Mouse (Mus musculus) embryonic facial prominence, embryonic 13.5 days (tissue): ENCODE results near the gene Olfr458. TPM values are rescaled to one million over a fixed set of nuclear protein-coding genes. Genes with fewer than 3 reads are reported as not detected.
"Not testable (repeated sequence)": the region's sequence is repeated elsewhere in the genome, so short reads cannot be mapped to it uniquely, and the experiment has no call there.

Experiments used
- ATAC-seq: fragments of 200-750 bp; cut with Nextera tagmentation; 2 replicates; pipeline ENCODE4 v1.8.0; 2017; ENCODE audit warnings: low read depth; ENCODE audit not compliant: insufficient number of reproducible peaks, insufficient read depth, low FRiP score, low TSS enrichment
- H3K27ac ChIP-seq: fragments of 300-500 bp; sonication (generic); 2 replicates; pipeline ENCODE4 v1.5.1; 2015; ENCODE audit warnings: moderate library complexity, mild to moderate bottlenecking, inconsistent platforms
- H3K27me3 ChIP-seq: fragments of 300-500 bp; sonication (generic); 2 replicates; pipeline ENCODE4 v1.6.1; 2015; ENCODE audit warnings: mild to moderate bottlenecking, inconsistent platforms
- H3K36me3 ChIP-seq: fragments of 300-500 bp; sonication (generic); 2 replicates; pipeline ENCODE4 v1.6.1; 2015; ENCODE audit warnings: mild to moderate bottlenecking, inconsistent platforms
- H3K4me1 ChIP-seq: fragments of 300-500 bp; sonication (generic); 2 replicates; pipeline ENCODE4 v1.6.1; 2015; ENCODE audit warnings: inconsistent platforms
- H3K4me2 ChIP-seq: fragments of 300-500 bp; sonication (generic); 2 replicates; pipeline ENCODE4 v1.6.1; 2015; ENCODE audit warnings: moderate library complexity, mild to moderate bottlenecking, inconsistent platforms
- H3K4me3 ChIP-seq: fragments of 300-500 bp; sonication (generic); 2 replicates; pipeline ENCODE4 v1.5.1; 2015; ENCODE audit warnings: mild to moderate bottlenecking, inconsistent platforms
- H3K9ac ChIP-seq: fragments of 300-500 bp; sonication (generic); 2 replicates; pipeline ENCODE4 v1.6.1; 2015; ENCODE audit warnings: mild to moderate bottlenecking, inconsistent platforms
- H3K9me3 ChIP-seq: fragments of 300-500 bp; sonication (generic); 2 replicates; pipeline ENCODE4 v1.6.1; 2016; ENCODE audit warnings: inconsistent platforms
- whole genome bisulfite sequencing: fragments of 180-500 bp; shearing (Covaris S2); methylation state at CpG from one replicate; pipeline ENCODE4 v1.1.7; 2015; ENCODE audit warnings: mixed read lengths; 5-methylcytosine and 5-hydroxymethylcytosine counted together
- polyA plus RNA-seq: library from polyadenylated mRNA; unstranded; fragments of >200 nt; fragmentation: Nextera tagmentation; extraction: Ambion mirVana; gene quantifications from 2 replicates; pipeline ENCODE4 v1.2.1, GENCODE M21; 2015

Olfr458 gene
- polyA plus RNA-seq: not detected in 2 replicates

DNA sequence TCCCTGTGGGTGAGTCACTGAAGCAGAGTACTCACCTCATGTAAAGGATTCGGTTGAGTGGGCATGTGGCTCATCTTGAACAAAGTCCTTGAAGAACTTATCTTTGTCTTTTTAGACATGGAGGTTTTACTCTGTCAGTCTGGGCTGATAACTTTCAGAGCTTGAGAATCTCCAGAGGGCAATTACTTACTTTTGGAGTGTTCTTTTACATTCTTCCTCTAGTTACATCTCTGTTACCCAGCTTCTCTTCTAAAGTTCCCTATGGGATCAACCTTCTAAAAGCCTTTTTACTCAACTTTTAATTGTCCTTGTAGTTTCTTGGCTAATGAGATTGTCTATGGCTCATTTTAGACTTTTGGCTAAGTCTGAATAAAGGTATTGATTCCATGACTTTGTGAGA lies at the start of gene Olfr458:
Gene Olfr458 (minus strand): TSS at position 101 of the 400 bp plus-strand sequence.
- H3K9ac ChIP-seq: no peak within 1 kb of the TSS
- no peaks in the 10 kb centered on the region for H3K27me3 ChIP-seq
- H3K4me1 ChIP-seq: no peaks in the 10 kb centered on the region
- WGBS: 81% methylated on average over 1 of the region's 1 CpGs
- no peak within 1 kb of the TSS for H3K27ac ChIP-seq
- H3K9me3 ChIP-seq: no peaks in the 10 kb centered on the region
- no peak within 1 kb of the TSS for H3K4me2 ChIP-seq
- H3K36me3 ChIP-seq: no peaks in the 10 kb centered on the region
- no peak for ATAC-seq
- no peak within 1 kb of the TSS for H3K4me3 ChIP-seq

DNA sequence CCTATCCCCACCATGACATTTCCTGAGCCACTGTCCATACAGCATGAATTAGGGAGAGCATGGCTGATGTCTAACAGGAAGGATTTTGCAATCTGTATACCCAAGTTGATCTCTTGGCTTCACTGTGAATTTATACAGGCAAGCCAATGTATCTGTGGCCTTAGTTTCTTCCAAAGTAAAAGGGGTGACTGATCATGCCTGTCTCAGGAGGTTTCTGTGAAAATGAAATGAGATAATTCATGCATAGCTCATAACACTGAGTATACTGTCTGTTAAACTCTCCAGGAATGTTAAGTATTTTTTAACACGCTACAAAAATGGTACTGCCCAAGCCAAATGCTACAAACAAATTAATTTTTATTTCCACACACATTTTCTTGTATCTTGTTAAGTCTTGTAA lies 48.5 kb upstream of the Olfr458 start:
- no peaks in the 10 kb centered on the region for H3K4me1 ChIP-seq
- H3K36me3 ChIP-seq: no peaks in the 10 kb centered on the region
- H3K27ac ChIP-seq: no peak overlapping the region
- no peaks in the 10 kb centered on the region for H3K27me3 ChIP-seq
- no peak for ATAC-seq
- no peak overlapping the region for H3K4me2 ChIP-seq
- H3K4me3 ChIP-seq: no peak overlapping the region
- 71% methylated on average over 1 of the region's 1 CpGs for WGBS
- no peaks in the 10 kb centered on the region for H3K9me3 ChIP-seq
- H3K9ac ChIP-seq: no peak overlapping the region

GRCm38 (mm10) chr6:42509311-42509710 lies 44.3 kb upstream of the Olfr458 start:
- no peak overlapping the region for H3K4me3 ChIP-seq
- no peak overlapping the region for H3K9ac ChIP-seq
- no peak overlapping the region for H3K27ac ChIP-seq
- H3K27me3 ChIP-seq: no peaks in the 10 kb centered on the region
- no peak for ATAC-seq
- no peaks in the 10 kb centered on the region for H3K4me1 ChIP-seq
- H3K4me2 ChIP-seq: no peak overlapping the region
- H3K9me3 ChIP-seq: no peaks in the 10 kb centered on the region
- H3K36me3 ChIP-seq: no peaks in the 10 kb centered on the region

DNA sequence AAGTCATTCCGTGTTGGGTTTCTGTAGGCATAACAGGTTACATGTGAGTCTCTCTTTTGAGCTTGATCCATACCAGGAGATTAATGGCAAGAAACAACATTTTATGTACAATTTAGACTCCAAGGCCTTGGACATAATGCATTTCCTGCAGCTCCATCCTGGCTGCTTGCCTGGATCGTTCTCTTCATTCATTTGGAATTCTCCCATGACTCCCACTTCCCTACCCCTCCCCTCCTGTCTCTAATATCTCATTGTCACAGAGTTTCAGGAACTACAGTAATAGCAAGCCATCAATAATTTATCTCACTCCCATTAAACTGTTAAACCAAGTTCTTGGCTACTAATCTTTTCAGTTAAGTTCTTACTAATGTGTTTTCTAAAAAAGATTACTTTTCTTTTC lies 38.5 kb upstream of the Olfr458 start:
- no peak overlapping the region for H3K4me3 ChIP-seq
- no peak overlapping the region for H3K9ac ChIP-seq
- WGBS: 88% methylated on average over 2 of the region's 2 CpGs
- H3K9me3 ChIP-seq: no peaks in the 10 kb centered on the region
- no peaks in the 10 kb centered on the region for H3K27me3 ChIP-seq
- no peaks in the 10 kb centered on the region for H3K4me1 ChIP-seq
- H3K27ac ChIP-seq: no peak overlapping the region
- no peak for ATAC-seq
- no peaks in the 10 kb centered on the region for H3K36me3 ChIP-seq
- H3K4me2 ChIP-seq: no peak overlapping the region

- H3K4me2 ChIP-seq: no peak overlapping the region
- no peaks in the 10 kb centered on the region for H3K9me3 ChIP-seq
- no peak overlapping the region for H3K9ac ChIP-seq
- no peak for ATAC-seq
- 73% methylated on average over 1 of the region's 1 CpGs for WGBS
- no peaks in the 10 kb centered on the region for H3K27me3 ChIP-seq
- H3K27ac ChIP-seq: no peak overlapping the region
- H3K4me1 ChIP-seq: no peaks in the 10 kb centered on the region
- H3K36me3 ChIP-seq: no peaks in the 10 kb centered on the region
- no peak overlapping the region for H3K4me3 ChIP-seq
These were observed 24.7 kb upstream of the Olfr458 start for GRCm38 (mm10) chr6:42489731-42490130.

GRCm38 (mm10) chr6:42487114-42487513 lies 22.1 kb upstream of the Olfr458 start, which contains the start of gene Olfr456:
Olfr456 (minus strand) TSS chr6:42487214.
- 87% methylated on average over 1 of the region's 1 CpGs for WGBS
- Histone ChIP-seq H3K36me3 (no peaks in the 10 kb centered on the region), H3K4me3 (no peak within 1 kb of the TSS), H3K4me2 (no peak within 1 kb of the TSS), H3K9ac (no peak within 1 kb of the TSS), H3K27me3 (no peaks in the 10 kb centered on the region), H3K4me1 (no peaks in the 10 kb centered on the region), H3K9me3 (no peaks in the 10 kb centered on the region), H3K27ac (no peak within 1 kb of the TSS)
- no peak for ATAC-seq

DNA sequence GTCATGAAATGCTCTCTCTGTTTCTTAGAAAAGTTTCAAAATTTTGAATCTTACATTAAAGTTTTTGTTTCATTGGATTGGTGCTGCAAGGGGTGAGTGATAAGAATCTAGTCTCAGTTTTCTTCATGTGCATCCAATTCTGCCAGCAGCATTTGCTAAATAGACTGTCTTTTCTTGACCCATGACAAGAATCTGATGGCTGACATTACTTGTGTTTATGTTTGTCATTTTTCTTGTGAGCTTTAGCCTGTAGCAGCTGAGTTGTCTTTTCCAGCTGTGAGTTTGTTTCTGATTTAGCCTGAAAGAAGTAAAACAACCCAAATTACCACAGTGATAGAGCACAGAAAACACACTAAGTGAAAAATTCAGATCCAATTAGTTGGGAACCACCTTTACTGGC lies 19.6 kb upstream of the Olfr458 start:
- ATAC-seq: no peak
- Histone ChIP-seq H3K9me3 (no peaks in the 10 kb centered on the region), H3K9ac (no peak overlapping the region), H3K27me3 (no peaks in the 10 kb centered on the region), H3K4me2 (no peak overlapping the region), H3K4me1 (no peaks in the 10 kb centered on the region), H3K36me3 (no peaks in the 10 kb centered on the region), H3K27ac (no peak overlapping the region), H3K4me3 (no peak overlapping the region)

DNA sequence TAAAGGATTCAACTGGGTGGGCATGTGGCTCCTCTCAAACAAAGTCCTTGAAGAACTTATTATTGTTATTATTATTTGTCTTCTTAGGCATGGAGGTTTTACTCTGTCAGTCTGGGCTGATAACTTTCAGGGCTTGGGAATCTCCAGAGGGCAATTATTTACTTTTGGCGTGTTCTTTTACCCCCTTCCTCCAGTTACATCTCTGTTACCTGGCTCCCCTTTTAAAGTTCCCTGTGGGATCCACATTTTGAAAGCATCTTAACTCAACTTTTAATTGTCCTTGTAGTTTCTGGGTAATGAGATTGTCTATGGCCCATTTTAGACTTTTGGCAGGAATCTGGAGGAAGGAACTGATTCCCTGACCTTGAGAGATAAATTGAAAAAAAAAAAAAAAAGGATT lies 11.2 kb upstream of the Olfr458 start, which contains the start of gene Olfr457:
Gene Olfr457 (minus strand): TSS at position 101 of the 400 bp plus-strand sequence.
- Histone ChIP-seq H3K4me2 (no peak within 1 kb of the TSS), H3K9me3 (no peaks in the 10 kb centered on the region), H3K9ac (no peak within 1 kb of the TSS), H3K27me3 (no peaks in the 10 kb centered on the region), H3K4me1 (no peaks in the 10 kb centered on the region), H3K36me3 (no peaks in the 10 kb centered on the region), H3K27ac (no peak within 1 kb of the TSS), H3K4me3 (no peak within 1 kb of the TSS)
- ATAC-seq: no peak
- WGBS: 66% methylated on average over 1 of the region's 1 CpGs

DNA sequence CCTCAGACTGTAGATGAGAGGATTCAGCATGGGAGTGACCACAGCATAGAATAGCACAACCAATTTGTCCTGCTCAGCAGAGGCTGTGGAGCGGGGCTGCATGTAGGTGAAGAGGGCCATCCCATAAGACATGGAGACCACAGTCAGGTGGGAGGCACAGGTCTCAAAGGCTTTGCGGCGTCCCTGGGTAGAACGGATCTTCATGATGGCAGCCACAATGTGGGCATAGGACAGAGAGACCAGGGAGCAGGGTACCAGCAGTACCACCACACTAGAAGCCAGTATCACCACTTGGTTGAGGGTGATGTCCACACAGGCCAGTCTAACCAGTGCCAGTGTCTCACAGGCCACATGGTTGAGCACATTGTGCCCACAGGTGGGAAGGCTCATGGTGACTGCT lies 6.3 kb upstream of the Olfr458 start:
- not testable (repeated sequence) for H3K27me3 ChIP-seq, H3K4me3 ChIP-seq, H3K4me1 ChIP-seq, H3K36me3 ChIP-seq, ATAC-seq, H3K9me3 ChIP-seq, H3K27ac ChIP-seq, H3K9ac ChIP-seq, H3K4me2 ChIP-seq
- WGBS: 95% methylated on average over 4 of the region's 4 CpGs

DNA sequence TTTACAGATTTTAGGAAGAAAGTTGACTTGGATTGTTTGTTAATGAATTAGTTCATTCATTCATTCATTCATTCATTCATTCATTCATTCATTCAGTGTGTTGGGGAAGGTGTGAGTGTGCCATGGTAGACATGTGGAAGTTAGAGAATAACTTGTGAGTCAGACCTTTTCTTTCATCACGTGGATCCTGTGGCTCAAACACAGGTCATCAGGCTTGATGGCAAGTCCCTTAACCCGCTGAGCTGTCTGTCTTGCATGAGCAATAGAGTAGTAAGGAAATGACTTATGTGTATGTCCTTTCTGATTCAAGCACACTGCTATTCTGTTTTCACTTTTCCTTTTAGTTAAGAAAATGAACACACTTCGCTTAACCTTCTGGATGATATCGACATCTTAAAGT lies 5.5 kb upstream of the Olfr458 start:
- no peaks in the 10 kb centered on the region for H3K9me3 ChIP-seq
- no peaks in the 10 kb centered on the region for H3K4me1 ChIP-seq
- no peak overlapping the region for H3K27ac ChIP-seq
- no peaks in the 10 kb centered on the region for H3K36me3 ChIP-seq
- H3K9ac ChIP-seq: no peak overlapping the region
- H3K27me3 ChIP-seq: no peaks in the 10 kb centered on the region
- 86% methylated on average over 4 of the region's 4 CpGs for WGBS
- no peak overlapping the region for H3K4me2 ChIP-seq
- H3K4me3 ChIP-seq: no peak overlapping the region
- ATAC-seq: no peak

DNA sequence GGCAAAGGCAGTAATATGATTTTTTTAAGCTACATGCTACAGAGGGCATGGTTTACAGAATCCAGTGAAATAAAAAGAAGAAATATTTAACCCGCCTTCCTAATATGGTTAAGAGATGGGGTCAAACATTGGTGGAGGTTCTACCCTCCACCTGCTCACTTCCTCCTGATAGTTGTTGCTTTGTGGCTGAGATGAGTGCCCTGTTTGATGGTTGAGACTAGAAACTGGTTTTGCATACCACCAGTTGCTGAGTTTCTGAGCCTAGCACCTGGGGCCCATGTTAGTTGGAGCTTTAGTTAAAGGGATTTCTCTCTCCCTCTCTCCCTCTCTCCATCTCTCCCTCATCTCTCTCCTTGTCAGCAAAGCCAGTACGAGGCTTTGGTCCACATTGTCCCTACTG lies 17.6 kb downstream of the Olfr458 start:
- Histone ChIP-seq H3K27ac (no peak overlapping the region), H3K4me2 (no peak overlapping the region), H3K27me3 (no peaks in the 10 kb centered on the region), H3K4me3 (no peak overlapping the region), H3K4me1 (no peaks in the 10 kb centered on the region), H3K36me3 (no peaks in the 10 kb centered on the region), H3K9me3 (no peaks in the 10 kb centered on the region), H3K9ac (no peak overlapping the region)
- WGBS: 77% methylated on average over 2 of the region's 2 CpGs
- ATAC-seq: no peak

DNA sequence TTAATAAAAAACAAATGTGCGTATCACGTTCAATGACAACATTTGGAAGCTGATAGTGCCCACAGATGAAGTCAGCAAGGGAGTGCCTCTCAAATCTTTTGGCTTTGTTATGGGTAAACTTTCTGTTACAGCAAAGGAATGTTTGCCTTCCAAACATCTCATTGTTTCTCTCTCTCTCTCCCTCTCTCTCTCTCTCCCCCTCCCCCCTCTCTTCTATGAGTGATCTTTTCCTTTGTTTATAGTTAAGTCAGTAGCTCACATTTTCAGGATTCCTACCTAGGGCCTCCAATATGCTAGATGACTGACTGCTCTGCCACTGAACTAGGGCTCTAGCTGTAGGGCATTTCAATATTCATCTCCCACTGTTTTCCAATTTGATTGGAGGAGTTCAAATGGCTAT lies 20.5 kb downstream of the Olfr458 start:
- Histone ChIP-seq H3K4me2 (no peak overlapping the region), H3K9ac (no peak overlapping the region), H3K36me3 (no peaks in the 10 kb centered on the region), H3K27me3 (no peaks in the 10 kb centered on the region), H3K4me3 (no peak overlapping the region), H3K27ac (no peak overlapping the region), H3K9me3 (no peaks in the 10 kb centered on the region), H3K4me1 (no peaks in the 10 kb centered on the region)
- 76% methylated on average over 2 of the region's 2 CpGs for WGBS
- no peak for ATAC-seq

DNA sequence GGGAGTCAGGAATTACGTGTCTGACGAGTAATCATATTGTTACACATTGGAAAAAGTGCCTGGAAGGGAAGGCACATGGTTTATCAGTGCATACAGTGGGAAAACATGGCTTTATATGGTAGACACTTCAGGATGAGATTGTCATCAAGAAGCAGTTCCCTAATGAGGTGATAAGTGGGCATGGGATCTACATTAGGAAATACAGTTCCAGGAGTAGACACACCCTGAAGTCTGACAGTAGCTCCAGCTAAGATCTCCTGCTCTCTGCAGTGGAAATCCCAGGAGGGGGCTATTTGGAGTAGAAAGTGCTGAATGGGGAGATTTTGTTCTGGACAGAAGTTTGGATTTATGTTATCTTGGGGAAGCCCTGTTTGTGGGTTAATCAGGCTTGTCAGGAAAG lies 23.6 kb downstream of the Olfr458 start:
- Histone ChIP-seq H3K9ac (no peak overlapping the region), H3K9me3 (no peaks in the 10 kb centered on the region), H3K4me2 (no peak overlapping the region), H3K4me3 (no peak overlapping the region), H3K36me3 (no peaks in the 10 kb centered on the region), H3K4me1 (no peaks in the 10 kb centered on the region), H3K27me3 (no peaks in the 10 kb centered on the region), H3K27ac (no peak overlapping the region)
- no peak for ATAC-seq
- 68% methylated on average over 2 of the region's 2 CpGs for WGBS
